Mouse (Mus musculus) neutrophil, adult 5-6 weeks (primary cell): ENCODE data around the gene Sapcd1. TPM values are rescaled to one million over a fixed set of nuclear protein-coding genes. Genes with fewer than 3 reads are reported as not detected.

Source experiments
- ATAC-seq: fragments of 151-379, 151-347 bp; 2 replicates; pipeline ENCODE4 v1.8.0; 2017; ENCODE audit warnings: mild to moderate bottlenecking, moderate TSS enrichment; ENCODE audit not compliant: insufficient number of reproducible peaks, poor library complexity, low FRiP score, severe bottlenecking; ENCODE audit errors: extremely low read depth
- total RNA-seq: library from RNA; stranded (forward); fragments of 200-1000 nt; gene quantifications from 2 replicates; pipeline ENCODE4 v1.2.3, GENCODE M21; 2017

Sapcd1 gene
- total RNA-seq = 2.0 and 2.6 TPM in 2 replicates

- no peak for ATAC-seq
Observed at GRCm38 (mm10) chr17:35027277-35028068, at the start of gene Sapcd1. Gene Sapcd1 (minus strand): TSS chr17:35028016.

GRCm38 (mm10) chr17:35077285-35077684 is 49.5 kb upstream of the Sapcd1 start:
- no peak for ATAC-seq

GRCm38 (mm10) chr17:35076507-35077176 is 48.8 kb upstream of the Sapcd1 start, which contains the start of gene Ly6g6e:
Gene Ly6g6e (plus strand): TSS chr17:35076902.
- ATAC-seq = no peak

GRCm38 (mm10) chr17:35074097-35074496 is 46.3 kb upstream of the Sapcd1 start:
- no peak for ATAC-seq

GRCm38 (mm10) chr17:35071454-35071853 is 43.6 kb upstream of the Sapcd1 start:
- no peak for ATAC-seq

- ATAC-seq = no peak
Observed at GRCm38 (mm10) chr17:35070556-35071229, 42.9 kb upstream of the Sapcd1 start.

GRCm38 (mm10) chr17:35068213-35068914 is 40.5 kb upstream of the Sapcd1 start:
- no peak for ATAC-seq

GRCm38 (mm10) chr17:35066084-35066483 is 38.3 kb upstream of the Sapcd1 start, which contains the start of gene Mpig6b:
Gene Mpig6b (minus strand): TSS chr17:35066184.
- no peak for ATAC-seq

- ATAC-seq = no peak
Observed at GRCm38 (mm10) chr17:35064951-35065947, 37.4 kb upstream of the Sapcd1 start, which contains the start of gene Ly6g6c. Gene Ly6g6c (plus strand): TSS chr17:35065388.

GRCm38 (mm10) chr17:35064378-35064877 is 36.6 kb upstream of the Sapcd1 start:
- ATAC-seq = no peak

GRCm38 (mm10) chr17:35063466-35063865 is 35.6 kb upstream of the Sapcd1 start:
- ATAC-seq = no peak

- no peak for ATAC-seq
Observed at GRCm38 (mm10) chr17:35061299-35061698, 33.5 kb upstream of the Sapcd1 start.

- ATAC-seq = no peak
Observed at GRCm38 (mm10) chr17:35060737-35061297, 33.0 kb upstream of the Sapcd1 start.

- ATAC-seq = no peak
Observed at GRCm38 (mm10) chr17:35060071-35060470, 32.3 kb upstream of the Sapcd1 start.

- ATAC-seq = peak; percentile 80
Observed at GRCm38 (mm10) chr17:35058911-35059892, 31.4 kb upstream of the Sapcd1 start, which contains the start of gene Ddah2. Gene Ddah2 (plus strand): TSS chr17:35059035.

- ATAC-seq = no peak
Observed at GRCm38 (mm10) chr17:35058316-35058715, 30.5 kb upstream of the Sapcd1 start.
